Mouse (Mus musculus): ENCODE measurements around the gene Clcn2. TPM values are rescaled to one million over a fixed set of nuclear protein-coding genes. Genes with fewer than 3 reads are reported as not detected.

The Clcn2 gene
- polyA plus RNA-seq, 2 experiments = 5.6 to 16.7 TPM

GRCm38 (mm10) chr16:20677974-20678675 is 39.4 kb downstream of the Clcn2 start:
- Histone ChIP-seq H3K27me3 (ENCODE audit: control insufficient read depth, insufficient read depth, low read length) (no peaks in the 10 kb centered on the region), H3K4me1 (replicated peaks; ENCODE audit: control insufficient read depth in 2 of 2, insufficient read depth in 2 of 2, low read length in 1 of 2) (peaks cover 14 to 26% of the 10 kb centered on the region in 2 experiments), H3K4me2 (ENCODE audit: low read depth) (peak overlapping the region; percentile 25), H3K36me3 (replicated peaks; ENCODE audit: control insufficient read depth, insufficient read depth, low read depth) (peaks cover 85% of the 10 kb centered on the region), H3K27ac (peak overlapping the region; percentile 5), H3K9ac (replicated peaks) (no peak overlapping the region), H3K9me3 (ENCODE audit: control insufficient read depth, low read length) (no peaks in the 10 kb centered on the region), H3K4me3 (ENCODE audit: insufficient read depth in 1 of 2, low read depth in 2 of 2, low read length in 2 of 2) (no peak overlapping the region)
- DNase-seq (ENCODE audit: low read depth in 3 of 3, low spot score in 3 of 3) (no peak), ATAC-seq (ENCODE audit: insufficient read depth) (peak; percentile 44; the same call in 1 of the 2 replicates)
- TF ChIP-seq EP300 (IDR thresholded peaks at IDR 0.05; ENCODE audit: low read depth) (no peak), CTCF (IDR thresholded peaks at IDR 0.05; ENCODE audit: low read depth) (no peak)
- WGBS (ENCODE audit: insufficient replicate concordance) = 61% methylated on average over 10 of the region's 10 CpGs

GRCm38 (mm10) chr16:20677380-20677779 is 40.2 kb downstream of the Clcn2 start:
- peaks cover 14 to 26% of the 10 kb centered on the region in 2 experiments for H3K4me1 ChIP-seq (replicated peaks; ENCODE audit: control insufficient read depth in 2 of 2, insufficient read depth in 2 of 2, low read length in 1 of 2)
- H3K4me2 ChIP-seq (ENCODE audit: low read depth) = peak overlapping the region; percentile 25

GRCm38 (mm10) chr16:20676702-20677101 is 40.8 kb downstream of the Clcn2 start:
- no peak for DNase-seq (ENCODE audit: low read depth in 3 of 3, low spot score in 3 of 3)
- 75% methylated on average over 4 of the region's 4 CpGs for WGBS (ENCODE audit: insufficient replicate concordance)
- Histone ChIP-seq H3K4me3 (ENCODE audit: insufficient read depth in 1 of 2, low read depth in 2 of 2, low read length in 2 of 2) (no peak overlapping the region), H3K27me3 (ENCODE audit: control insufficient read depth, insufficient read depth, low read length) (no peaks in the 10 kb centered on the region), H3K27ac (no peak overlapping the region), H3K36me3 (replicated peaks; ENCODE audit: control insufficient read depth, insufficient read depth, low read depth) (peaks cover 71% of the 10 kb centered on the region), H3K4me1 (replicated peaks; ENCODE audit: control insufficient read depth in 2 of 2, insufficient read depth in 2 of 2, low read length in 1 of 2) (peaks cover 19 to 30% of the 10 kb centered on the region in 2 experiments), H3K9ac (replicated peaks) (no peak overlapping the region), H3K9me3 (ENCODE audit: control insufficient read depth, low read length) (no peaks in the 10 kb centered on the region), H3K4me2 (ENCODE audit: low read depth) (no peak overlapping the region)
- ATAC-seq (ENCODE audit: insufficient read depth) = no peak
- TF ChIP-seq CTCF (IDR thresholded peaks at IDR 0.05; ENCODE audit: low read depth) (no peak), EP300 (IDR thresholded peaks at IDR 0.05; ENCODE audit: low read depth) (no peak)

More at GRCm38 (mm10) chr16:20677380-20677779, 40.2 kb downstream of the Clcn2 start:
- ATAC-seq (ENCODE audit: insufficient read depth) (no peak), DNase-seq (ENCODE audit: low read depth in 3 of 3, low spot score in 3 of 3) (no peak)
- no peaks in the 10 kb centered on the region for H3K27me3 ChIP-seq (ENCODE audit: control insufficient read depth, insufficient read depth, low read length)
- TF ChIP-seq EP300 (IDR thresholded peaks at IDR 0.05; ENCODE audit: low read depth) = no peak
- TF ChIP-seq CTCF (IDR thresholded peaks at IDR 0.05; ENCODE audit: low read depth) = no peak
- WGBS (ENCODE audit: insufficient replicate concordance) = 75% methylated on average over 5 of the region's 5 CpGs
- H3K36me3 ChIP-seq (replicated peaks; ENCODE audit: control insufficient read depth, insufficient read depth, low read depth) = peaks cover 78% of the 10 kb centered on the region
- no peaks in the 10 kb centered on the region for H3K9me3 ChIP-seq (ENCODE audit: control insufficient read depth, low read length)
- no peak overlapping the region for H3K9ac ChIP-seq (replicated peaks)
- peak overlapping the region; percentile 5 for H3K27ac ChIP-seq
- no peak overlapping the region for H3K4me3 ChIP-seq (ENCODE audit: insufficient read depth in 1 of 2, low read depth in 2 of 2, low read length in 2 of 2)

- H3K27ac ChIP-seq = no peak overlapping the region
- ATAC-seq (ENCODE audit: insufficient read depth) = no peak
- H3K9ac ChIP-seq (replicated peaks) = no peak overlapping the region; the same call in 1 of the 2 replicates
- no peak for DNase-seq (ENCODE audit: low read depth in 3 of 3, low spot score in 3 of 3)
- TF ChIP-seq EP300 (IDR thresholded peaks at IDR 0.05; ENCODE audit: low read depth) = no peak
- TF ChIP-seq CTCF (IDR thresholded peaks at IDR 0.05; ENCODE audit: low read depth) = no peak
- no peaks in the 10 kb centered on the region for H3K9me3 ChIP-seq (ENCODE audit: control insufficient read depth, low read length)
- peaks cover 56% of the 10 kb centered on the region for H3K36me3 ChIP-seq (replicated peaks; ENCODE audit: control insufficient read depth, insufficient read depth, low read depth)
- H3K4me1 ChIP-seq (replicated peaks; ENCODE audit: control insufficient read depth in 2 of 2, insufficient read depth in 2 of 2, low read length in 1 of 2) = peaks cover 19 to 30% of the 10 kb centered on the region in 2 experiments
- no peak overlapping the region for H3K4me3 ChIP-seq (ENCODE audit: insufficient read depth in 1 of 2, low read depth in 2 of 2, low read length in 2 of 2)
- H3K4me2 ChIP-seq (ENCODE audit: low read depth) = peak overlapping the region; percentile 77
- H3K27me3 ChIP-seq (ENCODE audit: control insufficient read depth, insufficient read depth, low read length) = no peaks in the 10 kb centered on the region
- 86% methylated on average over 6 of the region's 6 CpGs for WGBS (ENCODE audit: insufficient replicate concordance)
These were observed 42.3 kb downstream of the Clcn2 start for GRCm38 (mm10) chr16:20675213-20675612.

GRCm38 (mm10) chr16:20673706-20674303 is 43.7 kb downstream of the Clcn2 start:
- peak; percentile 60 for TF ChIP-seq EP300 (IDR thresholded peaks at IDR 0.05; ENCODE audit: low read depth)
- TF ChIP-seq CTCF (IDR thresholded peaks at IDR 0.05; ENCODE audit: low read depth) = no peak
- H3K4me1 ChIP-seq (replicated peaks; ENCODE audit: control insufficient read depth in 2 of 2, insufficient read depth in 2 of 2, low read length in 1 of 2) = peaks cover 19 to 30% of the 10 kb centered on the region in 2 experiments
- no peaks in the 10 kb centered on the region for H3K27me3 ChIP-seq (ENCODE audit: control insufficient read depth, insufficient read depth, low read length)
- H3K9ac ChIP-seq (replicated peaks) = peak overlapping the region; percentile 92
- H3K36me3 ChIP-seq (replicated peaks; ENCODE audit: control insufficient read depth, insufficient read depth, low read depth) = peaks cover 42% of the 10 kb centered on the region
- ATAC-seq (ENCODE audit: insufficient read depth) (peak; percentile 66), DNase-seq (ENCODE audit: low read depth in 3 of 3, low spot score in 3 of 3) (peak; percentile 64 to 68 (median 68))
- H3K4me2 ChIP-seq (ENCODE audit: low read depth) = peak overlapping the region; percentile 77
- peak overlapping the region; percentile 84 to 86 for H3K4me3 ChIP-seq (ENCODE audit: insufficient read depth in 1 of 2, low read depth in 2 of 2, low read length in 2 of 2)
- H3K9me3 ChIP-seq (ENCODE audit: control insufficient read depth, low read length) = no peaks in the 10 kb centered on the region
- peak overlapping the region; percentile 65 for H3K27ac ChIP-seq
- under 1% methylated on average over 14 of the region's 14 CpGs for WGBS (ENCODE audit: insufficient replicate concordance)
